Mouse (Mus musculus) limb, embryonic 15.5 days (tissue): Measurements from ENCODE around the gene Muc20. TPM values are rescaled to one million over a fixed set of nuclear protein-coding genes. Genes with fewer than 3 reads are reported as not detected.

Source experiments
- ATAC-seq: fragments of 200-750 bp; cut with Nextera tagmentation; 2 replicates; pipeline ENCODE4 v1.8.0; 2017; ENCODE audit warnings: low read depth, moderate TSS enrichment; ENCODE audit not compliant: insufficient number of reproducible peaks, low FRiP score, low TSS enrichment
- H3K27ac ChIP-seq: fragments of 300-500 bp; sonication (generic); 2 replicates; pipeline ENCODE4 v1.5.1; 2015; ENCODE audit warnings: moderate library complexity, mild to moderate bottlenecking, inconsistent platforms
- H3K27me3 ChIP-seq: fragments of 300-500 bp; sonication (generic); 2 replicates; pipeline ENCODE4 v1.6.1; 2015; ENCODE audit warnings: inconsistent platforms
- H3K36me3 ChIP-seq: fragments of 300-500 bp; sonication (generic); 2 replicates; pipeline ENCODE4 v1.6.1; 2015; ENCODE audit warnings: inconsistent platforms
- H3K4me1 ChIP-seq: fragments of 300-500 bp; sonication (generic); 2 replicates; pipeline ENCODE4 v1.6.1; 2015; ENCODE audit warnings: inconsistent platforms
- H3K4me2 ChIP-seq: fragments of 300-500 bp; sonication (generic); 2 replicates; pipeline ENCODE4 v1.6.1; 2015; ENCODE audit warnings: mild to moderate bottlenecking, inconsistent platforms
- H3K4me3 ChIP-seq: fragments of 300-500 bp; sonication (generic); 2 replicates; pipeline ENCODE4 v1.5.1; 2015; ENCODE audit warnings: mild to moderate bottlenecking, inconsistent platforms
- H3K9ac ChIP-seq: fragments of 300-500 bp; sonication (generic); 2 replicates; pipeline ENCODE4 v1.6.1; 2015; ENCODE audit warnings: inconsistent platforms
- H3K9me3 ChIP-seq: fragments of 300-500 bp; sonication (generic); 2 replicates; pipeline ENCODE4 v1.6.1; 2016; ENCODE audit warnings: inconsistent platforms
- WGBS: fragments of 180-500 bp; shearing (Covaris S2); methylation state at CpG from one replicate; pipeline ENCODE4 v1.1.7; 2015; 5-methylcytosine and 5-hydroxymethylcytosine counted together
- polyA plus RNA-seq: library from polyadenylated mRNA; unstranded; fragments of >200 nt; fragmentation: Nextera tagmentation; extraction: Ambion mirVana; gene quantifications from 2 replicates; pipeline ENCODE4 v1.2.1, GENCODE M21; 2015

The Muc20 gene
- polyA plus RNA-seq, 1 experiment from 2014 or later, result not detected

GRCm38 (mm10) chr16:32741366-32741765 lies 55.9 kb downstream of the Muc20 start:
- Histone ChIP-seq H3K27ac (no peak overlapping the region), H3K4me1 (no peaks in the 10 kb centered on the region), H3K27me3 (no peaks in the 10 kb centered on the region), H3K9ac (no peak overlapping the region), H3K4me2 (no peak overlapping the region), H3K4me3 (no peak overlapping the region), H3K9me3 (no peaks in the 10 kb centered on the region), H3K36me3 (no peaks in the 10 kb centered on the region)
- ATAC-seq, result no peak
- 72% methylated on average over 9 of the region's 9 CpGs for WGBS

GRCm38 (mm10) chr16:32740003-32740663 lies 57.1 kb downstream of the Muc20 start:
- Histone ChIP-seq H3K4me3 (no peak overlapping the region), H3K9ac (no peak overlapping the region), H3K4me2 (no peak overlapping the region), H3K27ac (no peak overlapping the region), H3K27me3 (no peaks in the 10 kb centered on the region), H3K36me3 (no peaks in the 10 kb centered on the region), H3K4me1 (no peaks in the 10 kb centered on the region), H3K9me3 (no peaks in the 10 kb centered on the region)
- no peak for ATAC-seq
- WGBS, result 83% methylated on average over 8 of the region's 8 CpGs

- Histone ChIP-seq H3K27me3 (no peaks in the 10 kb centered on the region), H3K27ac (no peak overlapping the region), H3K9ac (no peak overlapping the region), H3K4me3 (no peak overlapping the region), H3K4me2 (no peak overlapping the region), H3K36me3 (no peaks in the 10 kb centered on the region), H3K9me3 (peaks cover 3% of the 10 kb centered on the region; the same call in 1 of the 2 replicates), H3K4me1 (no peaks in the 10 kb centered on the region)
- no peak for ATAC-seq
- WGBS, result 48% methylated on average over 3 of the region's 3 CpGs
Observed at GRCm38 (mm10) chr16:32736022-32736421, 61.2 kb downstream of the Muc20 start.

- WGBS, result 90% methylated on average over 2 of the region's 2 CpGs
- H3K9me3 ChIP-seq, result peaks cover 3% of the 10 kb centered on the region; the same call in 1 of the 2 replicates
- H3K27ac ChIP-seq, result no peak within 1 kb of the TSS
- H3K36me3 ChIP-seq, result no peaks in the 10 kb centered on the region
- no peaks in the 10 kb centered on the region for H3K27me3 ChIP-seq
- no peaks in the 10 kb centered on the region for H3K4me1 ChIP-seq
- ATAC-seq, result no peak
- no peak within 1 kb of the TSS for H3K4me2 ChIP-seq
- H3K9ac ChIP-seq, result no peak within 1 kb of the TSS
- no peak within 1 kb of the TSS for H3K4me3 ChIP-seq
Observed at GRCm38 (mm10) chr16:32735586-32735985, 61.6 kb downstream of the Muc20 start, which contains the start of gene Muc4. Gene Muc4 (plus strand): TSS chr16:32735886.

GRCm38 (mm10) chr16:32733213-32733612 lies 64.0 kb downstream of the Muc20 start:
- ATAC-seq, result no peak
- 86% methylated on average over 3 of the region's 3 CpGs for WGBS
- no peak overlapping the region for H3K4me2 ChIP-seq
- H3K9ac ChIP-seq, result no peak overlapping the region
- no peak overlapping the region for H3K27ac ChIP-seq
- H3K36me3 ChIP-seq, result no peaks in the 10 kb centered on the region
- H3K4me3 ChIP-seq, result no peak overlapping the region
- no peaks in the 10 kb centered on the region for H3K4me1 ChIP-seq
- H3K9me3 ChIP-seq, result peaks cover 3% of the 10 kb centered on the region; the same call in 1 of the 2 replicates
- no peaks in the 10 kb centered on the region for H3K27me3 ChIP-seq

GRCm38 (mm10) chr16:32728730-32729129 lies 68.5 kb downstream of the Muc20 start:
- Histone ChIP-seq H3K36me3 (no peaks in the 10 kb centered on the region), H3K27me3 (no peaks in the 10 kb centered on the region), H3K4me2 (no peak overlapping the region), H3K9me3 (peaks cover 3% of the 10 kb centered on the region; the same call in 1 of the 2 replicates), H3K27ac (no peak overlapping the region), H3K4me1 (no peaks in the 10 kb centered on the region), H3K4me3 (no peak overlapping the region), H3K9ac (no peak overlapping the region)
- ATAC-seq, result no peak
- WGBS, result 83% methylated on average over 1 of the region's 1 CpGs

GRCm38 (mm10) chr16:32728240-32728639 lies 69.0 kb downstream of the Muc20 start:
- H3K4me2 ChIP-seq, result no peak overlapping the region
- no peaks in the 10 kb centered on the region; the same call in 1 of the 2 replicates for H3K27me3 ChIP-seq
- no peak for ATAC-seq
- H3K9ac ChIP-seq, result no peak overlapping the region
- H3K9me3 ChIP-seq, result peaks cover under 1% of the 10 kb centered on the region; the same call in 1 of the 2 replicates
- no peak overlapping the region for H3K27ac ChIP-seq
- H3K36me3 ChIP-seq, result no peaks in the 10 kb centered on the region
- H3K4me3 ChIP-seq, result no peak overlapping the region
- H3K4me1 ChIP-seq, result no peaks in the 10 kb centered on the region

Other genes with a start within 250 kb of the Muc20 start
- gene Tfrc, start 188.5 kb downstream of the Muc20 start, polyA plus RNA-seq, result 24.9 and 28.0 TPM in 2 replicates
- 13.9 and 14.5 TPM in 2 replicates for gene Tnk2, start 153.6 kb downstream of the Muc20 start, polyA plus RNA-seq
- not detected in 2 replicates for gene Muc4, start 61.5 kb downstream of the Muc20 start, polyA plus RNA-seq
- not detected in 2 replicates for gene Smbd1, start 13.0 kb upstream of the Muc20 start, polyA plus RNA-seq
- 102 TPM in 2 replicates for gene Fyttd1, start 80.1 kb upstream of the Muc20 start, polyA plus RNA-seq
- 22.7 and 24.2 TPM in 2 replicates for gene Rubcn, start 80.3 kb upstream of the Muc20 start, polyA plus RNA-seq
- gene Lrch3, start 116.7 kb upstream of the Muc20 start, polyA plus RNA-seq, result 23.1 TPM in 2 replicates